In the genomic region with DNA sequence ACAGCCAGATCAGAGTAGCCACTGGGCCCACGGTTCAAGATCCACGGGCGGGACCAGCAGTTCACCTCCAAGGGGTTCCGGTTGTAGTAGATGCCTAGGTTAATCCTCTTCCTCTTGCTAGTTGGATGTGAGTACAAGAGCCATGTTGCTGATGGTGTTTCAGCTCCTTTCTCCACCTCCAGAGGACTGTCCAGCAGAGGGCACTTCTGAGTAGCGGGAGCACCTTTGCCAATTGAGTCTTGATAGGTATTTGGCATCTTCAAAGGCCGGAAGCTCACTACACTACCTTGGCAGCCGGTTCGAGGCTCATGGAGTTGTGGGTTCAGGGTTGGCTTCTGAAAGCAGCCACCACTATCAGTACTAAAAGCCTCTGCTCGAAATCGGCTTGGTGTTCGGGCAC, we compare ENCODE assay signal across 10 mouse cellular contexts. TPM values are rescaled to one million over a fixed set of nuclear protein-coding genes. Genes with fewer than 3 reads are reported as not detected.
DNase-seq lines count a peak whose midpoint lies in the region; ATAC-seq and TF ChIP-seq lines count a peak whose summit lies in the region.
"Had no signal": no experiment of that assay in that cellular context is flagged by ENCODE, and none has a peak within 500 bp of the region (broad histone marks: within the 10 kb centered on the region; RNA-seq: fewer than 3 reads in every experiment).

No protein-coding gene starts in this region.

- ATAC-seq in erythroblast, adult 5-6 weeks (replicated peaks; ENCODE audit: low FRiP score, poor library complexity, severe bottlenecking), result peak; percentile 72
- no peak for ATAC-seq in forebrain, embryonic 16.5 days
- ATAC-seq in forebrain, embryonic 15.5 days (replicated peaks), result no peak

- H3K36me3 ChIP-seq in testis, adult 2 months (ENCODE audit: control insufficient read depth, insufficient read depth, low read length), result no peaks in the 10 kb centered on the region; the same call in 1 of the 2 replicates
- H3K36me3 ChIP-seq in forebrain, embryonic 16.5 days (ENCODE audit: control insufficient read depth, insufficient read depth), result no peaks in the 10 kb centered on the region
- no peaks in the 10 kb centered on the region for H3K36me3 ChIP-seq in forebrain, embryonic 15.5 days

- no peak for TF ChIP-seq POLR2A in testis, adult 2 months (IDR thresholded peaks at IDR 0.05; ENCODE audit: control insufficient read depth, low read depth, low read length)

- H3K4me3 ChIP-seq in testis, adult 2 months (ENCODE audit: control insufficient read depth, low read depth, low read length), result no peak overlapping the region
- no peak overlapping the region for H3K4me3 ChIP-seq in forebrain, embryonic 16.5 days (replicated peaks; ENCODE audit: low read length)
- H3K4me3 ChIP-seq in forebrain, embryonic 15.5 days, result no peak overlapping the region
- H3K4me3 ChIP-seq: megakaryocyte, embryonic 14.5 days had no signal

- H3K4me1 ChIP-seq in testis, adult 2 months (ENCODE audit: control insufficient read depth, insufficient read depth, low read length), result no peaks in the 10 kb centered on the region
- H3K4me1 ChIP-seq in forebrain, embryonic 16.5 days (replicated peaks; ENCODE audit: control insufficient read depth, insufficient read depth, low read length), result no peaks in the 10 kb centered on the region
- H3K4me1 ChIP-seq in forebrain, embryonic 15.5 days, result no peaks in the 10 kb centered on the region
- H3K4me1 ChIP-seq: megakaryocyte, embryonic 14.5 days had no signal

- H3K9me3 ChIP-seq in forebrain, embryonic 16.5 days (ENCODE audit: control insufficient read depth, low read length), result no peaks in the 10 kb centered on the region
- no peaks in the 10 kb centered on the region for H3K9me3 ChIP-seq in forebrain, embryonic 15.5 days
- H3K9me3 ChIP-seq: megakaryocyte, embryonic 14.5 days had no signal

- 89% methylated on average over 11 of the region's 11 CpGs for WGBS in forebrain, embryonic 16.5 days
- WGBS in forebrain, embryonic 15.5 days, result 89% methylated on average over 11 of the region's 11 CpGs

- H3K9ac ChIP-seq in forebrain, embryonic 16.5 days (replicated peaks; ENCODE audit: low read depth, low read length), result no peak overlapping the region
- no peak overlapping the region for H3K9ac ChIP-seq in forebrain, embryonic 15.5 days (replicated peaks)

- TF ChIP-seq CTCF in testis, adult 2 months (IDR thresholded peaks at IDR 0.05; ENCODE audit: control insufficient read depth, insufficient read depth, insufficient replicate concordance, low read depth, low read length), result peak; percentile 29; the same call in 1 of the 2 replicates

- H3K4me2 ChIP-seq in forebrain, embryonic 16.5 days (ENCODE audit: low read length), result no peak overlapping the region
- H3K4me2 ChIP-seq in forebrain, embryonic 15.5 days (replicated peaks), result no peak overlapping the region

- DNase-seq in gastrocnemius, adult 18-20 months (ENCODE audit: low spot score), result peak; percentile 58
- no peak for DNase-seq in gastrocnemius, postnatal 14 days
- no peak for DNase-seq in testis, postnatal 14 days (ENCODE audit: low spot score)
- peak; percentile 45 to 59 for DNase-seq in lung, postnatal 4 days

- intact Hi-C loops in gastrocnemius, postnatal 14 days (cut with DNase I; ENCODE audit: low total_unique reads), result loop anchor here (5.0 kb wide), 1 partner anchor 64 kb away; no protein-coding TSS in a partner anchor

- H3K27me3 ChIP-seq in testis, adult 2 months (ENCODE audit: control insufficient read depth, insufficient read depth, low read length), result no peaks in the 10 kb centered on the region
- no peaks in the 10 kb centered on the region for H3K27me3 ChIP-seq in forebrain, embryonic 16.5 days (replicated peaks; ENCODE audit: control insufficient read depth, insufficient read depth, low read length)
- H3K27me3 ChIP-seq in forebrain, embryonic 15.5 days, result no peaks in the 10 kb centered on the region
- H3K27me3 ChIP-seq: megakaryocyte, embryonic 14.5 days had no signal

- no peak overlapping the region for H3K27ac ChIP-seq in testis, adult 2 months (ENCODE audit: control insufficient read depth, insufficient read depth, low read depth, low read length)
- no peak overlapping the region for H3K27ac ChIP-seq in forebrain, embryonic 16.5 days (ENCODE audit: low read length)
- H3K27ac ChIP-seq in forebrain, embryonic 15.5 days (replicated peaks), result no peak overlapping the region

RNA-seq across cellular contexts. Expression of gene Neu3, which starts 14.8 kb away (rescaled TPM):
- 1 to 10 TPM; 2.5 to 3.0 TPM for total RNA-seq in gastrocnemius, adult 18-20 months (2021)
- 1 to 10 TPM; 2.9 to 3.3 TPM for total RNA-seq in gastrocnemius, postnatal 14 days (2021)
- 0.87 and 0.91 TPM in 2 replicates for polyA plus RNA-seq in testis, adult 2 months (2012; rRNA removed)
- total RNA-seq in erythroblast, adult 5-6 weeks (2015; ENCODE audit: low replicate concordance), result 3.8 and 6.5 TPM in 2 replicates
- 11.9 and 12.8 TPM in 2 replicates for total RNA-seq in erythroblast, adult 5-6 weeks (2017; ENCODE audit: low replicate concordance)
- 1.6 and 1.7 TPM in 2 replicates for polyA plus RNA-seq in forebrain, embryonic 16.5 days (2015; fragmentation: Nextera tagmentation; extraction: Ambion mirVana)
- polyA plus RNA-seq in forebrain, embryonic 15.5 days (2015; fragmentation: Nextera tagmentation; extraction: Ambion mirVana), result 1.6 and 1.9 TPM in 2 replicates

RNA-seq across cellular contexts. Expression of gene Xrra1, which starts 45.5 kb away (rescaled TPM):
- 1 to 10 TPM in 1 of 2 experiments, under 1 TPM in 1; 0.66 to 1.2 TPM for total RNA-seq in gastrocnemius, adult 18-20 months (2021)
- 1 to 10 TPM in 1 of 2 experiments, under 1 TPM in 1; 0.47 to 1.4 TPM for total RNA-seq in gastrocnemius, postnatal 14 days (2021)
- 268 and 301 TPM in 2 replicates for polyA plus RNA-seq in testis, adult 2 months (2012; rRNA removed)
- not detected in 2 replicates for total RNA-seq in erythroblast, adult 5-6 weeks (2015; ENCODE audit: low replicate concordance)
- not detected in 2 replicates for total RNA-seq in erythroblast, adult 5-6 weeks (2017; ENCODE audit: low replicate concordance)
- polyA plus RNA-seq in forebrain, embryonic 16.5 days (2015; fragmentation: Nextera tagmentation; extraction: Ambion mirVana), result 0.60 and 0.70 TPM in 2 replicates
- polyA plus RNA-seq in forebrain, embryonic 15.5 days (2015; fragmentation: Nextera tagmentation; extraction: Ambion mirVana), result 0.61 and 0.65 TPM in 2 replicates

RNA-seq across cellular contexts. Expression of gene Spcs2, which starts 49.9 kb away (rescaled TPM):
- 10 to 100 TPM; 78.8 to 79.8 TPM for total RNA-seq in gastrocnemius, adult 18-20 months (2021)
- 10 to 100 TPM; 45.4 to 58.1 TPM for total RNA-seq in gastrocnemius, postnatal 14 days (2021)
- 142 and 204 TPM in 2 replicates for polyA plus RNA-seq in testis, adult 2 months (2012; rRNA removed)
- 58.4 and 63.5 TPM in 2 replicates for total RNA-seq in erythroblast, adult 5-6 weeks (2015; ENCODE audit: low replicate concordance)
- 51.9 and 60.6 TPM in 2 replicates for total RNA-seq in erythroblast, adult 5-6 weeks (2017; ENCODE audit: low replicate concordance)
- polyA plus RNA-seq in forebrain, embryonic 16.5 days (2015; fragmentation: Nextera tagmentation; extraction: Ambion mirVana), result 278 and 304 TPM in 2 replicates
- 293 and 294 TPM in 2 replicates for polyA plus RNA-seq in forebrain, embryonic 15.5 days (2015; fragmentation: Nextera tagmentation; extraction: Ambion mirVana)

RNA-seq across cellular contexts. Expression of gene Olfr521, which starts 50.1 kb away (rescaled TPM):
- not detected for total RNA-seq in gastrocnemius, adult 18-20 months (2021)
- not detected for total RNA-seq in gastrocnemius, postnatal 14 days (2021)
- polyA plus RNA-seq in testis, adult 2 months (2012; rRNA removed), result not detected in 2 replicates
- not detected in 2 replicates for total RNA-seq in erythroblast, adult 5-6 weeks (2015; ENCODE audit: low replicate concordance)
- not detected in 2 replicates for total RNA-seq in erythroblast, adult 5-6 weeks (2017; ENCODE audit: low replicate concordance)
- not detected in 2 replicates for polyA plus RNA-seq in forebrain, embryonic 16.5 days (2015; fragmentation: Nextera tagmentation; extraction: Ambion mirVana)
- polyA plus RNA-seq in forebrain, embryonic 15.5 days (2015; fragmentation: Nextera tagmentation; extraction: Ambion mirVana), result not detected in 2 replicates
- polyA plus RNA-seq: heart, embryonic 14.5 days had no signal

Comparison
In these comparisons a context has a peak if more than half of its experiments do, and no peak if none do; other contexts are left out.
1. DNase-seq: peak in gastrocnemius, adult 18-20 months (single experiment) and lung, postnatal 4 days (2 of 2); none in gastrocnemius, postnatal 14 days (single experiment) and testis, postnatal 14 days (single experiment).